Mouse (Mus musculus): Measurements from ENCODE around the gene Btbd19. TPM values are rescaled to one million over a fixed set of nuclear protein-coding genes. Genes with fewer than 3 reads are reported as not detected.

Btbd19 gene
- polyA plus RNA-seq, 1 experiment from 2014 or later: 6.2 TPM

DNA sequence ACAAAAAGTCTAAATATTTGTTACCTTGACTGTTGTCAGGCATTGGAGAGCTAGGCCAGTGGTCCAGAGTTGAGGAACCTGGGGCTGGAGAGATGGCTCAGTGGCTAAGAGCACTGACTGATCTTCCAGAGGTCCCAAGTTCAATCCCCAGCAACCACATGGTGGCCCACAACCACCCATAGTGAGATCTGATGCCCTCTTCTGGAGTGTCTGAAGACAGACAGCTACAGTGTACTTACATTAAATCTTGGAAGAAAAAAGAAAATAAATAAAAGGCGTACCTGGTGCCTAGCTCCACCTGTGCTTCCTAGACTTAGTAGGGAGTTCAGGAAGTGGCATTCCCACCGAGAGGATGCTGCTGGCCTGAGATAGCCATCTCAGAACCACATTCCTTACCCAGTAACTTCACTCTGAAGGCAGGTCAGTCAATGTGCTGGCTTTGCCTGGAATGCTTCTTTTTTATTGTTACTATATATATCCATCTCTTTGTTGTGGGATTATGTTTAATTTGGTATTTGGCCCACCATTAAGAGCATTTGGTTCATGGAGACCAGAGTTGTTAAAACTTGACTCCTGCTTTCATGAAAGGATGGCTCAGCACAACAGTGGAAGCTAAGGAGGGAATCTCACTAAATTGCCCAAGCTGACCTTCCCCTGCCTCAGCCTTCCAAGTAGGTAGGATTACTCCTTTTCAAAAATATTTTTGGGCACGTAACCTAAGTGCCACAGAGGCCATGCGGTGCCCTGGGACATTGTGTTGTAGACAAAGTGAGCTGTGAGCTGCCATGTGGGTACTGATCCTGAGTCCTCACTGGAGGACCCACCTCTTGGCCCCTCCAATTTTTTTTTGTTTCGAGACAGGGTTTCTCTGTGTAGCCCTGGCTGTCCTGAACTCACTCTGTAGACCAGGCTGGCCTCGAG, 24.0 kb upstream of the Btbd19 start:
- Histone ChIP-seq H3K36me3 (peaks cover 57% of the 10 kb centered on the region), H3K9me3 (no peaks in the 10 kb centered on the region), H3K9ac (no peak overlapping the region), H3K4me3 (no peak overlapping the region), H3K27ac (no peak overlapping the region), H3K4me1 (peaks cover 16% of the 10 kb centered on the region), H3K27me3 (no peaks in the 10 kb centered on the region), H3K4me2 (no peak overlapping the region)
- WGBS: 67% methylated on average over 6 of the region's 6 CpGs
- ATAC-seq (ENCODE audit: insufficient number of reproducible peaks, insufficient read depth, low FRiP score, low TSS enrichment, low read depth): no peak

DNA sequence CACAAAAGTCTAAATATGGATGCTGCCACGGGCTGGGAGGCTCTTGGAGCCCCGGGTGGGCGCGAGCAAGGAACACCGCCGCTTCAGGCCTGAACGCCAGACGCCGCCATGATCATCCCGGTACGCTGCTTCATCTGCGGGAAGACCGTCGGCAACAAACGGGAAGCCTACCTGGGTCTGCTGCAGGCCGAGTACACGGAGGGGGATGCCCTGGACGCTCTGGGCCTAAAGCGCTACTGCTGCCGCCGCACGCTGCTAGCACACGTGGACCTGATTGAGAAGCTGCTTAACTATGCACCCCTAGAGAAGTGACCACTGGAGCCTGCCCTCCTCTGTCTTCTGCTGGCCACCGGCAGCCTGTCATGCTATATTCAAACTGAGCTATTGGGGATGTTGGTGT, 23.3 kb upstream of the Btbd19 start:
- Histone ChIP-seq H3K9me3 (no peaks in the 10 kb centered on the region), H3K4me2 (no peak overlapping the region), H3K27me3 (no peaks in the 10 kb centered on the region), H3K4me3 (no peak overlapping the region), H3K9ac (no peak overlapping the region), H3K4me1 (peaks cover 9% of the 10 kb centered on the region), H3K27ac (no peak overlapping the region), H3K36me3 (peaks cover 50% of the 10 kb centered on the region)
- 70% methylated on average over 24 of the region's 24 CpGs for WGBS
- ATAC-seq (ENCODE audit: insufficient number of reproducible peaks, insufficient read depth, low FRiP score, low TSS enrichment, low read depth): no peak

DNA sequence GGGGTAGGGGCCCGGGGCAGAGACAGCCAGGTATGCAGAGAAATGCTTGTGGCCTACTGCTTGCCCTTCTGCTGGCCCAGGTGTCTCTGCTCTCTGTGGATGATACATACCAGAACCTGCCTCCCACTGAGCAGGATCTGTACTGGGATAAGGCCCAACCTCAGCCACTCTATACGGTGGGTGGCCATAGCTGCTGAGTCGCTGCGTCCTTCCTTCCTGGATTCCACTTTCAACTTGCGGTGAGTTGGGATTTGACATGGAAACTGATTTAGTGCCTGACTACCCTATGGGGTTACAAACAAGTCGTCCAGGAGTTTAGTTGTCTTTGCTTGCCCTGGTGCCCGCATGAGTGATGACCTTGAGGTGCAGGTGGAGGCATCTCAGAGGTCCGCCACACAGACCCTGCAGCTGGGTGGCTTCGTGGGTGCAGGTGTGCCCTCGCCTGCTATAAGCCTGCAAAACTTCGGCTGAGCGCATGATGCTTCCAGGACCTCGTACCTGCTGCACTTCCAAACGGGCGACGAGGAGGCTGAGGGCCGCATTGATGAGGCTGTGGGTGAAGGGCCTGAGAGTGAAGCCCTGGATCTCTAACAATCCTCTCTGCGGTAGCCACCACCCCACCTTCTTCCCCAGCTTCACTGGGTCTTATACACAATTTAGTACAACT, 22.7 kb upstream of the Btbd19 start:
- no peak for ATAC-seq (ENCODE audit: insufficient number of reproducible peaks, insufficient read depth, low FRiP score, low TSS enrichment, low read depth)
- Histone ChIP-seq H3K4me3 (no peak overlapping the region), H3K27me3 (no peaks in the 10 kb centered on the region), H3K4me1 (peaks cover 3% of the 10 kb centered on the region; the same call in 1 of the 2 replicates), H3K9ac (no peak overlapping the region), H3K9me3 (no peaks in the 10 kb centered on the region), H3K4me2 (no peak overlapping the region), H3K27ac (no peak overlapping the region), H3K36me3 (peaks cover 43% of the 10 kb centered on the region)
- 85% methylated on average over 18 of the region's 18 CpGs for WGBS

DNA sequence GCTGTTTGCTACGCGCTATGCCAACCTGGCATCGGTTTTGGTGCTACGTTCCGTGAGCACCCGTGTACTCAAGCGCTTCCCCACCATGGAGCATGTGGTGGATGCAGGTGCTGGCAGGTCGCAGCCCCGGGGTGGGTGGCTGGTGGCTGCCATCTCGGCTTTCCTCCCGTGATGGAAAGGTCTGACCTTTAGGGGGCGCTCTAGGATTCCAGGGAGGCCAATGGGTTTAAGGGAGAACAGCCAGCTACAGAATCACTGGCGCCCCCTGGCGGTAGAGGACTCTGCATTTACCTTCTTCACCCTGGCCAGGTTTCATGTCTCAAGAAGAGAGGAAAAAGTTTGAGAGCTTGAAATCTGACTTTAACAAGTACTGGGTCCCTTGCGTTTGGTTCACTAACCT, 20.7 kb upstream of the Btbd19 start:
- Histone ChIP-seq H3K4me3 (no peak overlapping the region), H3K4me1 (no peaks in the 10 kb centered on the region), H3K36me3 (peaks cover 25% of the 10 kb centered on the region), H3K27ac (no peak overlapping the region), H3K9ac (no peak overlapping the region), H3K9me3 (no peaks in the 10 kb centered on the region), H3K4me2 (no peak overlapping the region), H3K27me3 (no peaks in the 10 kb centered on the region)
- no peak for ATAC-seq (ENCODE audit: insufficient number of reproducible peaks, insufficient read depth, low FRiP score, low TSS enrichment, low read depth)
- WGBS: 32% methylated on average over 15 of the region's 15 CpGs

DNA sequence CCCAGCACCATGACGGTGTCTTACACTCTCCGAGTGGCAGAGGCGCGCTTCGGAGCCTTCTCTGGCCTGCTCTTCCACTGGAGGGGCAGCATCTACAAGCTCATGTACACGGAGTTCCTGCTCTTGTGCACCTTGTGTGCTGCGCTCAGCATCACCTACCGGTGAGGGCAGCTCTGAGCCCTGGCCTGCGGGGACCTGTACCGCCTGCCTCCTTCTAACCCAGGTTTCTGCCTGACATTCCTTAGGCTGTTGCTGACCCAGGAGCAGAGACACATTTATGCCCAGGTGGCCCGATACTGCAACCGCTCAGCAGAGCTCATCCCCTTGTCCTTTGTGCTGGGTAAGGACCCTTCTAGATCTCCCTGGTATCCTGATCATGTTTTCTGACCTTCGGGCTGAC, 19.7 kb upstream of the Btbd19 start:
- 95% methylated on average over 13 of the region's 13 CpGs for WGBS
- Histone ChIP-seq H3K27me3 (no peaks in the 10 kb centered on the region), H3K36me3 (peaks cover 16% of the 10 kb centered on the region), H3K4me3 (no peak overlapping the region), H3K27ac (no peak overlapping the region), H3K9ac (no peak overlapping the region), H3K9me3 (no peaks in the 10 kb centered on the region), H3K4me1 (no peaks in the 10 kb centered on the region), H3K4me2 (no peak overlapping the region)
- ATAC-seq (ENCODE audit: insufficient number of reproducible peaks, insufficient read depth, low FRiP score, low TSS enrichment, low read depth): no peak

DNA sequence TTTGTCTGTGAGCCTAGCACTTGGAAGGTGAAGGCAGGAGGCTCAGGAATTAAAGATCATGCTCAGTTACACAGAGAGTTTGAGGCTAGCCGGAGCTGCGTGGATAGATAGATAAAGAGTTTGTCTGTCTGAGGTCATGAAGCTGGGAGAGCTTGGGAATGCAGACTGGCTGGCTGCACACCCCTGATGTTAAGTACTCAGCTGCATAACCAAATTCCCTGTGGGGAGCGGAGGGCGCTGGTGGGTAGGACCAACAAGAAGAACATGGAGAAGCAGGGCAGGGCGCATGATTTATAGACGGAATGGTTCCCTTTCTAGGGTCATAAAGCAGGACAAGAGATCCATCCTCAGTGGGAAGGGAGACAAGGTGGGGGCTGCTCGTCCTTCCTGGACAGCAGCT, 17.5 kb upstream of the Btbd19 start:
- WGBS: 63% methylated on average over 7 of the region's 7 CpGs
- Histone ChIP-seq H3K27me3 (no peaks in the 10 kb centered on the region), H3K9ac (no peak overlapping the region), H3K4me2 (no peak overlapping the region), H3K36me3 (no peaks in the 10 kb centered on the region), H3K9me3 (no peaks in the 10 kb centered on the region), H3K4me1 (no peaks in the 10 kb centered on the region), H3K4me3 (no peak overlapping the region), H3K27ac (no peak overlapping the region)
- ATAC-seq (ENCODE audit: insufficient number of reproducible peaks, insufficient read depth, low FRiP score, low TSS enrichment, low read depth): no peak

DNA sequence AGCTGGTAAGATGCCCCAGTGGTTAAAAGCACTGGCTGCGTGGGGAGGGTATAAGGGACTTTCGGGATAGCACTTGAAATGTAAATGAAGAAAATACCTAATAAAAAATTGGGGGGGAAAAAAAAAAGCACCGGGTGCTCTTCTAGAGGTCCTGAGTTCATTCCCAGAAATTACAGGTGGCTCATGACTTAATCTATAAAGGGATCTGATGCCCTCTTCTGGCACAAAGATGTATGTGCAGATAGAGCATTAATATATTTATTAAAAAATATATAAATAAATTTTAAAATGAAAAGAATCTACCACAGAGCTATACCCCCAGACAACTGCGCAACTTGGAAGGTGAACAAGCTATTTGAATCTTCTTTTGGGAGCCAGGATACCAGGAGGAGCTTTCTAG, 15.1 kb upstream of the Btbd19 start:
- WGBS: 31% methylated on average over 4 of the region's 4 CpGs
- no peaks in the 10 kb centered on the region for H3K4me1 ChIP-seq
- H3K4me3 ChIP-seq: no peak overlapping the region
- H3K27ac ChIP-seq: no peak overlapping the region
- ATAC-seq (ENCODE audit: insufficient number of reproducible peaks, insufficient read depth, low FRiP score, low TSS enrichment, low read depth): no peak
- H3K9me3 ChIP-seq: no peaks in the 10 kb centered on the region
- H3K4me2 ChIP-seq: no peak overlapping the region
- H3K9ac ChIP-seq: no peak overlapping the region
- 0 out of 2 replicates have a peak, but pooled peaks cover 3% of the 10 kb centered on the region for H3K27me3 ChIP-seq
- no peaks in the 10 kb centered on the region for H3K36me3 ChIP-seq

DNA sequence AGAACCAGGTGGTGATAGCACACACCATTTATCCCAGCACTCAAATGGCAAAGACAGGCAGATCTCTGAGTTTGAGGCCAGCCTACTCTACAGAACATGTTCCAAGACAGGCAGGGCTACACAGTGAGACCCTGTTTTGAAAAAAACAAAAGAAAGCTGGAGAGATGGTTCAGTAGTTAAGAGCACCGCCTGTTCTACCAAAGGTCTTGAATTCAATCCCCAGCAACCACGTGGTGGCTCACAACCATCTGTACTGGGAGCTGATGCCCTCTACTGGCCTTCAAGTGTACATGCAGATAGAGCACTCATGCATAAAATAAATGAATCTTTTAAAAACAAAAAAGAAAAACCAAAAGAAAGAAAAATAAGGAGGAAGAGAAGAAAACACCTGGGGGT, 13.7 kb upstream of the Btbd19 start:
- Histone ChIP-seq H3K27ac (no peak overlapping the region), H3K36me3 (no peaks in the 10 kb centered on the region), H3K4me2 (no peak overlapping the region), H3K9me3 (no peaks in the 10 kb centered on the region), H3K27me3 (peaks cover 3% of the 10 kb centered on the region; the same call in 1 of the 2 replicates), H3K9ac (no peak overlapping the region), H3K4me3 (no peak overlapping the region), H3K4me1 (peaks cover 2% of the 10 kb centered on the region)
- WGBS: 2% methylated on average over 2 of the region's 2 CpGs
- ATAC-seq (ENCODE audit: insufficient number of reproducible peaks, insufficient read depth, low FRiP score, low TSS enrichment, low read depth): no peak

DNA sequence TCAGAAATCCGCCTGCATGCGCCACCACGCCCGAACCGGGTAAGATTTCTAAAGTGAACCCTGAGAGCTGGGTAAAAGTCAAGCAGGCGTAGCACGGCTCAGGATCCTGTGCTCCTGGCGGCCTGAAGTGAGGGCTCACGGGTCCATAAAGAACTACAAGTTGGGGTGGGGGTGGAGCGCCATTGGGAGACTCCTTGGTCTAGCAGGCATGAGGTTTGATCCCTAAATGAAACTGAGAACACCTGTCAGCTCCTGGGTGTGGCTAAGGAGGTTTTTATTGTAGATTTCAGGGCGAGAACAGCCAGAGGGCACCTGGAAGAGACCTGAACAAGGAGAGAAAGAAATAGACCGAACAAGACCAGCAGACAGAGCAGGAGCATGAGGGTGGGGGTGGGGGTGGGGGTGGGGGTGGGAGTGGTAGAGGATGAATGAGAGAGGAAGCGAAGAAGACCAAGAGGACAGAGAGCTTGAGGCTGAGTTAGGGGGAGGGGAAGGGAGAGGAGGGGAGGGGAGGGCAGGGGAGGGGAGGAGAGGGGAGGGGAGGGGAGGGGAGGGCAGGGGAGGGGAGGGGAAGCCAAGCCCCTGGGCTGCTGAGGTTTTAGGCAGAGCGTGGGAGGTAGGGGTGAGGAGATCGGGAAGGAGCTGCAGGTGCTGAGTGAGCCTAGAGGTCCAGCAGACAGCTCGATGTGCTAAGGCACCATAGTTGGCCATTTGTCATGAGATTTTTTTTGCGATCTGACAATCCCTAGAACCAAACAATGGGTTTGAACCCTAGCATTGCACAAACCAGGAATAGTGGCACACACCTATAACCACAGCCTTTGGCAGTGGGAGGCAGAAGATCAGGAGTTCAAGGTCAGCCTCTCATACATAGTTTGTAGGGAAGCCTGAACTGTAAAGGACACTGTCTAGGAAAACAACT, 13.0 kb upstream of the Btbd19 start:
- no peak for ATAC-seq (ENCODE audit: insufficient number of reproducible peaks, insufficient read depth, low FRiP score, low TSS enrichment, low read depth)
- no peaks in the 10 kb centered on the region for H3K9me3 ChIP-seq
- WGBS: 63% methylated on average over 16 of the region's 17 CpGs
- H3K27me3 ChIP-seq: peaks cover 3% of the 10 kb centered on the region; the same call in 1 of the 2 replicates
- no peaks in the 10 kb centered on the region for H3K36me3 ChIP-seq
- no peak overlapping the region for H3K9ac ChIP-seq
- no peak overlapping the region for H3K27ac ChIP-seq
- H3K4me2 ChIP-seq: no peak overlapping the region
- H3K4me3 ChIP-seq: no peak overlapping the region
- peaks cover 4% of the 10 kb centered on the region for H3K4me1 ChIP-seq

DNA sequence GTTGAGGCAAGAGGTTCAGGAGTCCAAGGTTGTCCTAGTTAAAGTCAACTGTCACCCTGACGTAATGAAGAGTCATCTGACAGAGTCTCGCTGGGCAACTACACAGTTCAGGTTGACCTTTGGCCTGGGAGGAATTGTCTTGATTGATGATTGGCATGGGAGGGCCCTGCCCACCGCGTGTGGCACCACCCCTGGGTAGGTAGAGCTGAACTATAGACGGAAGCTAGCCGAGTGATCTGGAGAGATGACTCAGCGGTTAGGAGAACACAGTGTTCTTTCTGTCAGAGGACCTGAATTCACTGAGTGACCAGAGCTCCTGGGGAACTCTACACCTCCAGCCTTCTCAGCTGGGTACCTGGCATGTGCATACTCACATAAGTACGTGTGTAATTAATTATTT, 10.5 kb upstream of the Btbd19 start:
- Histone ChIP-seq H3K9ac (no peak overlapping the region), H3K4me3 (no peak overlapping the region), H3K4me2 (no peak overlapping the region), H3K27ac (no peak overlapping the region), H3K27me3 (peaks cover 27% of the 10 kb centered on the region), H3K9me3 (no peaks in the 10 kb centered on the region), H3K4me1 (peaks cover 15% of the 10 kb centered on the region), H3K36me3 (no peaks in the 10 kb centered on the region)
- 20% methylated on average over 8 of the region's 8 CpGs for WGBS
- no peak for ATAC-seq (ENCODE audit: insufficient number of reproducible peaks, insufficient read depth, low FRiP score, low TSS enrichment, low read depth)

DNA sequence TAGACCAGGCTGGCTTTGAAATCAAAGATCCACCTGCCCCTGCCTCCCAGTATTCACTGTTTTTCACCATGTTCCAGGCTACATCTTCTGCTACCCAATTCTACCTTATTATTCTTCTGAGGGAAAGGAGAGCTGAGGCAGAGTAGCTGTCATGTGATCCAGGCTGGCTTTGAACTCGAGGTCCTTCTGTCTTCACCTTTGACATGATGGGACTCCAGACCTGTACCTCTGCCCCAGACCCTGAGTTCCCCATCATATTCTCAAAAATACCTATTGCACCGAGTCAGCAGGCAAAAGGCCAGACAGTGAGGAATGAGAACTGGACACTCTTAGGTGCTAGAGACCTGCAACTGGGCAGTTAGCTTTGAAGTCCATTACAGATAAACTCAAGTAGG, 9.1 kb upstream of the Btbd19 start:
- no peak overlapping the region for H3K9ac ChIP-seq
- no peak overlapping the region for H3K4me2 ChIP-seq
- 0 out of 2 replicates have a peak overlapping the region, but pooled peaks have one; percentile 76 for H3K4me3 ChIP-seq

More for the DNA sequence above, 9.1 kb upstream of the Btbd19 start:
- Histone ChIP-seq H3K27ac (no peak overlapping the region), H3K27me3 (peaks cover 30% of the 10 kb centered on the region), H3K36me3 (peaks cover 5% of the 10 kb centered on the region; the same call in 1 of the 2 replicates), H3K9me3 (no peaks in the 10 kb centered on the region), H3K4me1 (peaks cover 15% of the 10 kb centered on the region)
- ATAC-seq (ENCODE audit: insufficient number of reproducible peaks, insufficient read depth, low FRiP score, low TSS enrichment, low read depth): no peak
- 30% methylated on average over 2 of the region's 2 CpGs for WGBS
